Mouse (Mus musculus): ENCODE measurements at regions not wholly inside any gene's neighbourhood (a gene's known extent, or its start where the extent isn't known, plus 50 kb on each side); places are given as distances from the start of the nearest gene placed in this dataset.

DNA sequence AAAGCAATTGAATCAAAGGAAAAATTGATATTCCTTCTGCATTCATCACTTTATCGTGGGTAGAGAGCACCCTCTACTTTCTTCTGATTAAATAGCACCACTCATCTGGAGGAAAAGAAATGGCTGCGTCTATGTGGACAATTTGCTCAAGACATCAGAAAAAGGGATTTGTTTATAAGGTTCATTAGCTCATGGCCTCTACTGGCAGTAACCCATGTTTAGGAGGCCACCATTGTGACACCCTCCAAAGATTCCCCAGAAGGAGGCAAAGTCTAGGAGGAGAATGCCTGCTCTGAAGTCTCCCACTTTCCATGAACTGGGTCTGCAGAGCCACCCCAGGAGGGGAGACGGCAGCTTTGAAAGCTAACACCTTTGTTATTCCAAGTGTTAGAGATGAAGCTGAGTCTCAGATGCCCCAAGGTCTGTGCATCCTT lies 147.2 kb upstream of the Plscr5 start:
- peak; percentile 6 to 38 for DNase-seq (ENCODE audit: extremely low spot score in 1 of 2, low spot score in 2 of 2)
- intact Hi-C loops (cut with DNase I) = loop anchor here (5.0 kb wide), 1 partner anchor 1343 kb away; no protein-coding TSS in a partner anchor

DNA sequence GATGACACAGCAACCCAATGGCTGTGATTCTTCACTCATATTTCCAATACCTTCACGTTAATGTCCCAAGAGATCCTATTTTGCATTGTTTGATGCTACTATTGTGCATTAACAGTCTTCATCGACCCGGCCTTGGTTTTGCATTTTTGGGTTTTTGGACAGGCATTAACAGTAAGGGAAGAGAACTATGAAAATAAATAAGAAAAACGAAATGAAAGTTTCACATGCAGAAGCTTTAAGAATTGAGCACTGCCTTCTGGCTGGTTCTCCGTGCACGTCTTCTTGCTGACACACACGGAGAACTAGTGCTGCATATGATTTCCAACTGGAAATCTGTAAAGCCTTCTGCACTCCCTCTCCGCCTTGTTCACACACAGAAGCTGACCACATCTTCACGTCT lies 148.6 kb upstream of the Plscr5 start:
- intact Hi-C loops (cut with DNase I) = no loop called here

DNA sequence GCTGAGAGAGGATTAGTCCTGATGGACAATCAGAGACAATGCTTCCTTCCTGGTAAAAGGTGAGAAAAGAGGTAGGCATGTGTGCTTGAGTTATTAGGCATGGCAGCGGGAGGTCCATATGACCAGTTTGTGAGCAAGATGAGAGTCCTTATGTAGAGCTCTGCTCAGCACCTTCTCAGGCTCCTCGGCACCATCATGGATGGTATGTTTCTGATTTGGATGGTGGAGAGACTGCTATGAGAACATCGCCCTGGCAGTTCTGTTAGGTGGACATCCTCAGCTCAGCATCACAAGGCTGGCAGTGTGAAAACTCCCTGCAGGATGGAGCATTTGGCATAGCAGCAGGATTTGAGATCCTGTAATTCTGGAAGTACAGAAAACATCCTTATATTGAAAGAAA lies 176.2 kb upstream of the Plscr5 start:
- no peak for DNase-seq (ENCODE audit: extremely low spot score in 1 of 2, low spot score in 2 of 2)
- intact Hi-C loops (cut with DNase I) = no loop called here

More for the DNA sequence above, 148.6 kb upstream of the Plscr5 start:
- no peak for DNase-seq (ENCODE audit: extremely low spot score in 1 of 2, low spot score in 2 of 2)

DNA sequence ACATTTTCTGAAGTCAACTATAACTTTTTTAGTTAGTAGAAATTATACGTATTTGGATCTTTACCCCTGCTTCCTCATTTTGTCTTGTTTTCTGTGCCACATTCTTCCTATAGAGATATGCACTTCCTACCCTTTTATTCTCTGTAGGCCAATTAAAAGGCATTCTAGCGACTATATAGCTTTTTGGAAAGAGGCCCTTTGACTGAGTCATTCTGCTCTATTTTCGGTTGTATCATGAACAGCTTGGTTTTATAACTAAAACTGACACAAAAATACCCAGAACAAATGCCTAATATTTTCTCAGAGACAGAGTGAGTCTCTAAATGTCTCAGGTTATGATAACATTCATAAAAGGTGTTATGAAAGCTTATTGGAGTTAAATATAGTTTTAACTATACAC lies 176.8 kb upstream of the Plscr5 start:
- no peak for DNase-seq (ENCODE audit: extremely low spot score in 1 of 2, low spot score in 2 of 2)
- intact Hi-C loops (cut with DNase I) = no loop called here

DNA sequence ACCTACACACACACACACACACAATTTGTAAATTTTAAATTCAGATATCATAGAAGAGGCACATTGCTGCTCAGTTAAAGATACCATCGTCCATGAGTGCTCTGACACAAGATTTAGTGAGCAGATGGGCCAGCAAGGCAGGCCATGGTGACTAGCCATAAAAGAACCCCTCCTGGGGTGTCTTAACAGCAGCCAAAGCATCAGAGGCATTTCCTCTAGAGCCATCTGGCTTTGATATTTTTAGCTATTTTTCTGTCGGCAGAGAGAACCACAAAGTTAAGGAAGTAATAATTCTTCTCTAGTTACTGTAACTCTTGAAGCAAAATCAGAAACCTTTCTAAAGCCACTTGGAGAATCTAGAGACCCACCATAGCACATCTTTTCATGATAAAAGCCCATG lies 204.5 kb upstream of the Plscr5 start:
- intact Hi-C loops (cut with DNase I) = no loop called here
- peak in 1 of 2 experiments; percentile 0 for DNase-seq (ENCODE audit: extremely low spot score in 1 of 2, low spot score in 2 of 2)

DNA sequence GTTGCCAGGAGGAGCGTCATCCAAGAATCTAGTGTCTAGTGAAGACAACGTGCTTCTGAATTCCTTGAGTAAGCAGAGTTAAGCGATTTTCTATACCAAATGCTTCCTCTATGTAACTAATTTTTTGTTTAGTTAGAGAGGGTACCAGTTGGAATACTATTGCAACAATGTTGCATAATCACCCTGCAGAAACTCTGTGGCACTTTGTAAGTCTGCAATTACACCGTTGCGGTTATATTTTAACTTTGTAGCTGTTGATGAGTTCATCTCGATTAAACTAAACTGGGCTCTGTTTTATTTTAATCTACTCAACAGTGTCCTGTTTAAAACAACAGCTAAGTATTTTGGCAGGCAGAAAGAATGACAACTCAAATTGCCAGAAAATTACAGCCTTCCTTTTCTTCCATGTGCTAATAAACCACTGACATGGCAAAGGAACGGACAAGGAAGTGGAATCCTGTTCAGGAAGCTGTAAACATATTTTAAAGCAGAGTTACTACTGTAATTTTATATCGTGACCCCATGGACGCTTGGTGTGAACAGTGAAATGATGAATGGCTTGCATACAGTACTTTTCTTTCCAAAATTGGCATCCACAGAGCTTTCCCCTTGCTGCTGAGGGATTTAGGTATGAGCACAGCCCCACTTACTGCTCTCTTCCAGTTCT lies 210.6 kb upstream of the Plscr5 start:
- DNase-seq (ENCODE audit: extremely low spot score in 1 of 2, low spot score in 2 of 2) = no peak
- intact Hi-C loops (cut with DNase I) = no loop called here

DNA sequence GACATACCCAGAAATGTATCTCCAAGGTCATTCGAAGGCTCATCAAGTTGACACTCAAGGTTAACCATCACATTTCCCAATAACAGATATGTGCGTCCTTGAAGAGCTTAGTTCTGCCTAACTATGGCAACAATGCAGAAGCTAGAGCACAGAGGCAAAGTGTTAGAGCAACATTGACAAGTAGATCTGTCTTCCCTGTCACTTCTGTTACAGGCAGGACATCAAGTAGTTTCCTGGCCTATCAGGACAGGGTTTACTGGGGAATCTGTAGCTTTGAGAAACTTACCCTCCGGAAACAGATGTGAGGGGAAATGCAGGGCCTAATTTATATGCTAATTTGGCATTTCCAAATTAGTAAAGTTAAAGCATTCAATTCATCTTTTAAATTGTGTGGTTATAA lies 211.2 kb upstream of the Plscr5 start:
- intact Hi-C loops (cut with DNase I) = no loop called here

DNA sequence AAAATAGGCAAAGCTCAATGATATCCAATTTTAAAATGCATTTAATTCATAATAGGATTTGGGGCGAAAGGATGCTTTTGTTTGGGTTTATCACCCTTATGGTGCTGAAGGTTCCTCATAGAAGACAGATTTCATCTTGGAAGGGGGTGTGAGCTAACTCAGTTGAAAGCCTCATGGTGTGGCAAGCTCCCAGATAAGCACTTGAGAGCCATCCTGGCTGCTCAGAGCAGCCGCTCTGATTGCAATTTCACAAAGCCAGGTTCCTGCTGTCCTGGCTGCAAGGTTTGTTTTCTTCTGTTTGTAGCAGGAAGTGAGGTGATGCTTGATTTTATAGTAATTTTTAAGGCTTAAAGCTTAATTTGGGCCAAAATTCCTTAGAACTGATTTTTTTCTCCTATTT lies 228.7 kb upstream of the Plscr5 start:
- intact Hi-C loops (cut with DNase I) = no loop called here
- DNase-seq (ENCODE audit: extremely low spot score in 1 of 2, low spot score in 2 of 2) = peak in 1 of 2 experiments; percentile 18

More for the DNA sequence above, 211.2 kb upstream of the Plscr5 start:
- DNase-seq (ENCODE audit: extremely low spot score in 1 of 2, low spot score in 2 of 2) = no peak

DNA sequence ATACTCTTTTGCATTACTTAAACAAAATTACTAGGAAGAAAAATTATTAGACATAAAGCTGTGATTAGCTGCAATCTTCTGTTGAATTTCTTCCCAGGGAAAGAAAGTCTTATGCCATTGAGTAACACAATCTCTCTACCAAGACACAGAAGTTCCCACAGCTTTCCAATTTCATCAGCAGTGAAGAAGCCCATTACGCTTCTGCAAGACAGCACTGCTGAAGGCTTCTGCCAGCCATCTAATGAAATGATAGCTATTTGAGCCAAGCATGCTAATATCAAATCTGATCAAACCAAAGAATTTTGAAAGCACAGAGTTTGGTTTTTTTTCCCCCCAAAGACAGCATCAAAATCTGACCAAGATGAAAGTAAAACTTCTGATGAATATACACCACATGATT lies 230.0 kb upstream of the Plscr5 start:
- intact Hi-C loops (cut with DNase I) = no loop called here
- DNase-seq (ENCODE audit: extremely low spot score in 1 of 2, low spot score in 2 of 2) = no peak

DNA sequence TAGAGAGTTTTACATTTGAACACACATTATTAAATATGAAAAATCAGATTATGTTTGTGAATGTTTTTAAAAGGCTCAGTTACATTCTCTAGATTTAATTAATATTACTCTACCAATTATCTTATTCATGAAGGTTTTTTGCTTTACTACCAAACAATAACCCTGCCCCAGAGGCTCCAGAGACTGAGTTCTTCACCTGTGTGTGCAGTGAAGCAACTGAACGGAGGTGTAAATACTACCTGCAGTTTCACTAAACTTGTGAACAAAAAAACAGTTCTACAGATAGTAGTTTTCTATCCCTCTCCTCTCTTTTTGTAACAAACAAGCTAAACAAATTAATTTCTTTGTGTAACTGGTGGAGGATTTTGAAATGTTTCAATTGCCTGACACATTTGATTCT lies 231.1 kb upstream of the Plscr5 start:
- intact Hi-C loops (cut with DNase I) = no loop called here
- DNase-seq (ENCODE audit: extremely low spot score in 1 of 2, low spot score in 2 of 2) = no peak

DNA sequence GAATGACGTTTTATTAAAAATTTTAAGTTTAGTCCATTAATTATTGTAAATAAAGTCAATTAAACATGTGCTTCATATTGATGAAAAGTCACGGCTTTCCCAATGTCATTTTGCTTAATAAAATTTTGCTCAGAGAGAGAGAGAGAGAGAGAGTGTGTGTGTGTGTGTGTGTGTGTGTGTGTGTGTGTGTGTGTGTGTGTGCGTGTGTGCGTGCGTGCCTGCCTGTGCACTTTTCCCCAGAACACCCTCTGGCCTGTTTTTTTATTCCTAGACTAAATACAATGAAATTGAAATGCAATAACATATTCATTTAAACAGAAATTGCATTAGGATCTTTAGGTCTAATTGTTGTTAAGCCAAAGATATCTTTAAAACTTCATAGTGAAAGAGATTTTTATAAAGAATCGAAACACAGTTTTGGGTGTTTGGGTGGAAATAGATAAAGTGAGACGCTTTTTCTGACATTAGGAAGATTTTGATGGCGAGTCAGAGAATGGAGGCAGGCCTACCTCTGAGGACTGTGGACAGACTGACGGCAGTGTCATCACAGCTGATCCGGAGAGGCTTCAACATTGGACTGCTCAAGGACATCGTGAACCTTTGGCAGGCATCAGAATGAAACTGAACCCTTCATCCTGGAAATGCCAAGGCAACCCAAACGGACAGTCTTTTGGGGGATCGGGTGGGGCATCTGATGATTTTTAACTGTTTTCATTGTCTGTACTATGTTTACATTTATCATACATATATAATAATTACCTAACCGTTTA lies 232.0 kb upstream of the Plscr5 start:
- intact Hi-C loops (cut with DNase I) = no loop called here
- DNase-seq (ENCODE audit: extremely low spot score in 1 of 2, low spot score in 2 of 2) = peak in 1 of 2 experiments; percentile 20

DNA sequence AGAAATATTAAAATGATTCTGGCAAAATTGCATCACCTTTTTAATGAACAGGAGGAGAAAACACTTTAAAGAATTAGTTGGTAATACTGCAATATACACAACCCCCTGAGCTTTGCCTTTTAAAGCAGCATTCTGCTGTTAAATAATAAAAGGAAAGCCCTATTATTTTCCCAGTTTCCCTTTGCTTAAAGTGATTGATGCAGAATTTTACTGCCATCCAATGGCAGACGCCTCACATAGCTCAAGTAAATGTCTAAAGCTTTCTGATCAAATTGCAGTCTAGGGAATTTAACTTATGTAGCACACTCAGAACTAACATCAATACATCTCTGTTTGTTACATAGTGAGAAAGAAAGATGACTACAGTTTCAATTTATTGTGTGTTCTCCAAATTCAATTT lies 233.1 kb upstream of the Plscr5 start:
- no peak for DNase-seq (ENCODE audit: extremely low spot score in 1 of 2, low spot score in 2 of 2)
- intact Hi-C loops (cut with DNase I) = loop anchor here (2.0 kb wide), 1 partner anchor 1261 kb away; no protein-coding TSS in a partner anchor

DNA sequence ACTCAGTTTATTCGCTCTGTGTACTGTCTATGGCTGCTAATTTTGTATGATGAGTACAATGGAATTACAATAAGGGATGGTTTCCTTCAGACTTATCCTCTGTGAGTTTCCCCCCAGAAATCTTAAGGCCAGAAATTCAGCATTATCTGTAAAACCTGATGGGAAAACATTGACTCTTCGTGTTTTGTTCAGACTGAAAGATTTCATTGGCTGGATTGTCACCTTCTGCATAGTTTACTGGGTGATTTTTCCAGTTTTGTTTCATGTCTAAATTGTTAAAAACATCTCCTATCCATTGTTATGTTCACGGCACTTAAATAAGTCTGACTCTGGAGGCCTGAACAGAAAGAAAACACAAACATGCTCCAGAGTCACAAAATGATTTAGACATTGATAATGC lies 233.7 kb upstream of the Plscr5 start:
- no peak for DNase-seq (ENCODE audit: extremely low spot score in 1 of 2, low spot score in 2 of 2)
- intact Hi-C loops (cut with DNase I) = loop anchor here (2.0 kb wide), 1 partner anchor 1260 kb away; no protein-coding TSS in a partner anchor

DNA sequence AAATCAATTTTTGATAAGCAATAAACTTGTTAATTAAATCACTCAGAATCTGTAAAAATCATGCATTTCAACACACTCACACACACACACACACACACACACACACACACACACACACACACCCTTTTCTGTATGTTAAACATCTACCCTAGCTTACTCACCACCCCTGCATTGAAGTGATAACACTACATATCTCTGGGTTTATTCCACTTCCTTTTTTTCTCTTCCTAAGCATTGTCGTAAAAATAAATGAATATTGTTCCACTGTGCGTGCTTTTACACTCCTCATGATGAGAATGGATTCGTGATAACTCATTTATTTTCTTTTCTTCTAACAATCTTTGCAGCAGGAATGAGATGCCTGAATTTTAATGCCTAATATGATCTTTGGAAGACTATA lies 234.3 kb upstream of the Plscr5 start:
- intact Hi-C loops (cut with DNase I) = loop anchor here (2.0 kb wide), 1 partner anchor 1260 kb away; no protein-coding TSS in a partner anchor
- no peak for DNase-seq (ENCODE audit: extremely low spot score in 1 of 2, low spot score in 2 of 2)

DNA sequence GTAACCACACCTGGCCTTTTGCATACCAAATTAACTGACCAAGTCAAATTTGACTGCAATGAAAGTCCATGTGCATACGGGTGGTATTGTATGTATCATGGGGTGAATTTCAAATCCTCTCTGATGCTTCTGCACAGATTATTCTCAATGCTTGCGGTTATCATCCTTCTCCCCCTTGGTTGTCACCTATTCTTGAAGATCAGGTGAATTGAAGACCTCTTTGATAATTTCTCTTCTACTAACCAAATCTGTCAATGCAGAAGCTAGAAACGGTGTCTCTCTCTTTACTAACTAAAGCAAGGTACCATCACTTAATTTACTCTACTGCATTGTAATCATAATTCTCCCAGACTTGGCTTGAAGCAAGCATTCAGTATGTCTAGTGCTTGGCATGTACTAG lies 235.7 kb upstream of the Plscr5 start:
- intact Hi-C loops (cut with DNase I) = no loop called here
- DNase-seq (ENCODE audit: extremely low spot score in 1 of 2, low spot score in 2 of 2) = no peak

DNA sequence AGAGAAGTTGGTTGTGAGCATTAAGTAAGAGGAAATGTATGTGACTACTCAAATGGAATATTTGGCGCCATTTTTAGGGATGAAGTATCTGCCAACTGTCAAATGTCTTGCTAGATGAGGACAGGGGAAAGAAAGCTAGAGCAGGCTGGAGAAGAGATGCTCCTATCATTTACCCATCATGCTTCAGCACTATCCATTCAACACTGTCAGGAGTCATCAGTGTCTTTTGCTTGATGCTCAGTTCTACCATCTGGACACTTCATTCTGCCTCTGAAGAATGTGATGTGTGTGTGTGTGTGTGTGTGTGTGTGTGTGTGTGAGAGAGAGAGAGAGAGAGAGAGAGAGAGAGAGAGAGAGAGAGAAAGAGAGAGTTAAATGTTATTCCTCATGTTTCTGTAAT lies 244.0 kb upstream of the Plscr5 start:
- intact Hi-C loops (cut with DNase I) = no loop called here
- DNase-seq (ENCODE audit: extremely low spot score in 1 of 2, low spot score in 2 of 2) = no peak

DNA sequence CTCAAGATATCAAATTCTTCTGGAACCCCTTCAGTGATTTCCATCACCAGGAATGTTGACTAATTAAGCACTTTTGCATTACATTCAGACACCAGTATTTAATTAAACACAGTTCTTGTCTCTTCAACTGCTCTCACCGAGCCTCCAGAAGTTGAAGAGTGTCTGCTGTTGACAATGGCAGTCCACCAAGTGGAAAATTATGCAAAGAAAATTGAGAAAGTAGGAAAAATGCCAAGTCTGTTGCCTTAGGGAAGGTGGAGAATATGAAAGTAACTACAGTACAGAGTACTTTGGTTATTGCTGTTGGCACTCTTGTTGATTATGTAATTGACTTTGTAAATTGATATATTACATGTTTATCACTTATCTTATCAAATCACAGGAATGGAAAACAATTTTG lies 250.7 kb upstream of the Plscr5 start:
- DNase-seq (ENCODE audit: extremely low spot score in 1 of 2, low spot score in 2 of 2) = no peak
- intact Hi-C loops (cut with DNase I) = no loop called here

DNA sequence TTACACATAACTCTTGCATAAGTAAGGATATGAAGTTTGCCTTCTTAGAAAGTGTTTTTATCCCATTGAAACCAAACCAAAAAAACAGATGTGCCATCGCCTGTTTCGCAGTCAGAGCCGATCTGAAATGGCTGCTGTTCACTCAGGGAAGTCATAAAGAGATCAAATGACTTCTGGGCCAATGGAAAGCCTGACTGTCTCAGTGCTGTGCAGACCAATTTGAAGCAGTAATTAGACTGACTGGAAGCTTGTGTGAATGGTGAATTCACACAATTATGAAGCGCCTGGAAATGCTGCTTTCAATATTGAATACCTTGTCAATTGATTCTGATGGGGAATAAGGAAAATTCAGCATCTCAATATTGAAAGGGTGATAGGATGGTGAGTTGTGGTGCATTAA lies 254.0 kb upstream of the Plscr5 start:
- intact Hi-C loops (cut with DNase I) = no loop called here
- DNase-seq (ENCODE audit: extremely low spot score in 1 of 2, low spot score in 2 of 2) = no peak

DNA sequence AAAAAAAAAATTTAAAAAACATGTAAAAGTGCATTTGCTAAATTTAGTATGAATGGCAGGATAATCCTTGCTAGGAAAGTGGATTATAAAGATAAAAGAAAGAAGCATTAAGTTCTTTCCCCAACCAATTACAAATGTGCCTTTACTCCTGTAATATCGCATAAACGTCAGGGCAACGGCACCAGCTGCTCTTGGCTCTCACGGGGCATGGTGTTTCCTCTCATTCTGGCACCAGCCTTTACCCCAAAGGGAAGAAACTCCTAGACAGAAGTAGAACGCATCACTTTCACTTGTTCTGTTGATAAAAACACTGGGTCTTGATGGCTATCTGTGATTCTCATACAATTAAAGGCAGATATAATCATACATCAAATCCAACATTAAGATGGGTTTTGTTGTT lies 288.7 kb upstream of the Plscr5 start:
- intact Hi-C loops (cut with DNase I) = no loop called here
- no peak for DNase-seq (ENCODE audit: extremely low spot score in 1 of 2, low spot score in 2 of 2)

DNA sequence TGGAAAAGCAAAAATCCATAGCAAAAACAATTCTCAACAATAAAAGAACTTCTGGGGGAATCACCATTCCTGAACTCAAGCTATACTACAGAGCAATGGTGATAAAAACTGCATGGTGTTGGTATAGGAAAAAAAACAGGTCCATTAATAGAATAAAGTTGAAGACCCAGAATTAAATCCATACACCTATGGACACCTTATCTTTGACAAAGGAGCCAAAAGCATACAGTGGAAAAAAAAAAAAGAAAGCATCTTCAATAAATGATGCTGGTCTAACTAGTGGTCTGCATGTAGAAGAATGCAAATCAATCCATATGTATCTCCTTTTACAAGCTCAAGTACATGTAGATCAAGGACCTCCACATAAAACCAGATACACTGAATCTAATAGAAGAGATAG lies 291.8 kb upstream of the Plscr5 start:
- no peak for DNase-seq (ENCODE audit: extremely low spot score in 1 of 2, low spot score in 2 of 2)
- intact Hi-C loops (cut with DNase I) = no loop called here

All from left cerebral cortex, postnatal 10 days (tissue).